Mouse (Mus musculus): Measurements from ENCODE around the gene Rasl10b.

Rasl10b gene

DNA sequence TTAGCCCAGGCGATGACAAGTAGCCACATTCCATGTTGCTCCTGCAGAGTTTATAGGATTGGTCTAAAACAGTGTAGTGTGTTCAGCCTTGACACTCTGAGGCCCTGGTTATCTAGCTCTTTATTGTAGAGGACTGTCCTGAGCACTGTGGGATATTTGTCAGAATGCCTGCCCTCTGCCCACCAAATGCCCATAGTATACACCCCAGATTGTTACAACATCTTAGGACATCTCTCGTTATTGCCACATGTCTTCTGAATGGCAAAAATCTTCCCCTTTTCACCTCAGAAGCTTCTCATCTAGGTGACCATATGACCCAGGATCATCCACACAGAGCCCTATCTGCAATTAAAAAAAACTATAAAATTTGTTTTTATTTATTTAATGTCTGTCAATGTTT lies 23.6 kb downstream of the Rasl10b start:
- no peak for DNase-seq (ENCODE audit: low spot score)

DNA sequence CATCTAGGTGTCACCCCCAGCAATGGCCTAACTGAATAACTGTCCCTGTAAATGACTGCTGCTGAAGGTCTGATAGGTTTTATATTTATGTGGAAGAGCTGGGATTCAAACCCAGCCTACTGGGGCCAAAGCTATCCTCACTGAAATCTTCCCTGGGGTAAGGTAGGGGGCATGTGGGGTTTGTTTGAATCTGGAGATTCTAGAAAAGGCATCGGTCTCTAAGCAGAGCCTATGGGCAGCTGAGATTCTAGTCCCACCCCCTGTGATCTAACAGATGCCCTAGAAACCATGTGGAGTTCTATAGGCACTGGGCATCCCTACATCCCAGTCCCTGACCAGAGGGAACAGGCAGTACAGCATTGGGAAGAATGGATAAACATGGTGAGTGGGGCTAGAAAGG lies 28.4 kb downstream of the Rasl10b start, which contains the start of gene 1700020L24Rik:
TSS of gene 1700020L24Rik (plus strand) at position 301 of the 400 bp plus-strand sequence.
- DNase-seq (ENCODE audit: low spot score) = no peak

DNA sequence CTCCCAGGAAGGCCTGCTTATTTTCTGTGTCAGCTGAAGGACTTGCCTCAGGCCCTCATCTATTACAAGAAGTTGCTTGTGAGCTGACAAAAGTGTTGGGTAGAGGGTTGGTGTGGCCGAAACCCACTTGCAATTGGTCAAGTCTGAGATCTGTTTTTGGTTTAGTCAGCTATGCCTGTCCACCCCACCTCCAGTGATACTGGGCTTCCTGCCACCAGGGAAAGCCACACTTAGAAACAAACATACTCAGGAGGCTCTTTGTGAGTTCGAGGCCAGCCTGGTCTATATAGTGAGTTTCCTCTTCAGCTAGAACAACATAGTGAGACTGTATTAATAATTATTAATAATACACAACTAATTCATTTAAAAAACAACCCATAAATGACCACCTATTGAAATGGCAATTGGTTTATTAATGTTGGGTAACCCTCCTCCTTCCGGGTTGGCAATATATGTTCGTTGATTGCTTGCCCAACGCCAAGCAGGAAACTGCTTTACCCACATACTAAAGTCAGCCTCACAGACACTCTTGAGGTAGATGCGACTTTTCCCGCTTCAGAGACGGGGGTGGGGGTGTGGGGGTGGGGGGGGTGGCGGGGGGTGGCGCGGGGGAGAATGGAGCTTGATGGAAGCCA lies 30.6 kb downstream of the Rasl10b start:
- no peak for DNase-seq (ENCODE audit: low spot score)

DNA sequence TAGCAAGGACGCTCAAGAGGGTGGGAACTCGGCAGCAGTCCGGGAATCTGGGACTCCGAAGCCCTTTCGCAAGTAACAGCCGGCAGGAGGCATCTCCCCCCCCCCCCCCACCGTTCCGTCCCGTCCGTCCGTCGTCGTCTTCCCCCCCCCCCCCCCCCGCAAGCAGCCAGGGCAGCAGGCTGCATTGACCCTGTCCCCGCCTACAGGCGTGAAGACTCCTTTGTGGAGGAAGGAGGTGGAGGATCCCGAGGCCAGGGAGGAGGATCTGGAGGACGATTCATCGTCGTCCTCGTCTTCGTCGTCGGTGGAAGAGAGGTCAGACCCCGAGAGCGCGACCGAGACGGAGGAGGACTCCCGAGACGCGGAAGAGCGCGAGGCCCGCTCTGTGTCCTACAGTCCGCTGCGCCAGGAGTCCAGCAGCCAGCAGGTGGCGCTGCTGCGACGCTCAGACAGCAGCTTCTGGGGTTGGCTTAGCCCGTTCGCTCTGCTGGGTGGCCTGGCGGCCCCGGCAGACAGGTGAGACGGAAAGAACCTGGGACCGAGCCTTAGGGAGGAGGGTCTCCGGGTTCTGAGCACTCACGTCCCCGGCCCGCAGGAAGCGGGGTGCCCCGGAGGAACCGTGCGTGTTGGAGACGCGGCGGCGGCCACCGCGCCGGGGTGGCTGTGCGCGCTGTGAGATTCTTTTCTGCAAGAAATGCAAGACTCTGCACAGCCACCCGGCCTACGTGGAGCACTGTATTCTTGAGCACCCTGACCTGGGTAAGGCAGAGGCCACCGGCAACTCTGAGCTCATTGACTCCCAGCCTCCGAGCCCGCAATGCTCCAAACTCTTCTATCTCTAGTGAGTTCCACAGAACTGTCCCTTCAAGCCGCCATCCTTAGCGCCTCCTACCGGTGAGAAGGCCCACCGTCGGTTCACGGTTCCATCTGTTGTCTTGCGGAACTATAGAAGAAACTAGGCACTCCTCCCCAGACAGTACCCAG lies 31.4 kb downstream of the Rasl10b start:
- no peak for DNase-seq (ENCODE audit: low spot score)

DNA sequence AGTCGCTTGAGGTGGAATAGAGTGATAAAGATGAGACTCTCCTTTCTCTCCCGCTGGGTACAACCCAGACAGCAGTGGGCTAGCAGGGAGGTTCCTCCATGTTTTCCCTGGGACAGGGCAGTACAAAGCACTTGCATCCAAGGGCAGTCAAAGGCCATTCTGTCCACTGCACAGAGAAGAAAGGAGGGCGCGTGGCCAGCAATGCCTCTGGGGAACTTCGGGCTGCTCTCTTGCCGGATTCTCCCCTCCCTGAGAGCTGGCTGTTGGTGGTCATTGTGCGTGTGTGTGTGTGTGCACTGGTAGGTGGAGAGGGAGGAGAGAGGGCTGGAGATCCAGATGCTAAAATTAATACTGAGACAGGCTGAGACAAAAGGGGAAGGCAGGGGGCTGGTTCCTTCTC lies 32.3 kb downstream of the Rasl10b start:
- DNase-seq (ENCODE audit: low spot score) = no peak

DNA sequence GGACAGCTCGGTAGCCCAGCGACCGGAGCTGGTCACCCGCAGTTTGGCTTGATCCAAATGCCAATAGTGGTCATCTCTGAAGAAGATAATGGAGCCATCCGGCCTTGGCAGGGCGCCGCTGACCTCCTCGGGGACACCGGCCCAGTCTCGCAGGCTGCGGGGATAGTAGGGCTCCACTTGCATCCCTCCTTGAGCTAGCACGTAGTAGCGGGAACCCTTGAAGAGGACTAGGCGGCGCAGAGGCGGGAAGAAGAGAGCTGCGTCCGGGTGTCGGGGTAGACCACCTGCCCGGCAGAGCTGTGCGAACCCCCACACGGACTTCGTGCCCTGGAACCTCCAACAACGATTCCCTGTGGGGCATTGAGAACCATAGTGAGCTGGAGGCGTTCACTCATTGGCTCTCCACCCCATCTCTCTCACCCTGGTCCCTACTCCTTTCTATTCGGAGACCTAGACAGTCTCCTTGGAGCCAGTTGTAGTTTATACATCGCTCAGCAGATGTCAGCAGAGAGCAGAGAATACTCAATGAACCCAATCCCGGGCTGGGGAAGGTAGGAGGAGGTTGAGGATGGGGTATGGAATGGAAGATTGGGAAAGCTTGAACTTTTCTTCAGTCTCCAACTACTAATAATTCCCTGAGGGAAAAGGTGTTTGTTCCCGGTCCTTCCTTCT lies 33.8 kb downstream of the Rasl10b start:
- DNase-seq (ENCODE audit: low spot score) = no peak

DNA sequence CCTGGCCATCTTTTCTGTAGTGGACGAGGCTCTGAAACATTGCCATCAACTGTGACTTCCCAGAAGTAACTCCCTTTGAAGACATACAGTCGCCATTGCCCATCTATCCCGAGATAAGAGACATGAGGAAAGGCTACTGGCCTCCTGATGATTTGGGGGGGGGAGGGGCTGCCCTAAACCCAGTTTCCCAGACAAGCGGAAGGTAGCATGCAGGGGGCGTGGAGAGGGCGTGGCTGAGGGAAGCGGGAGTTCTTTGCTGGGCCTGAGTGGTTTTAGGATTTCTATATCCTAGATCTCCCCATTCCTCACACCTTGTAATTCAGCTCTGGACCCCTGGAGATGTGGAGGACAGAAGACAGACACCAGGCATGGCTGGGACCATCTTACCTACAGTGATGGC lies 34.9 kb downstream of the Rasl10b start:
- no peak for DNase-seq (ENCODE audit: low spot score)

DNA sequence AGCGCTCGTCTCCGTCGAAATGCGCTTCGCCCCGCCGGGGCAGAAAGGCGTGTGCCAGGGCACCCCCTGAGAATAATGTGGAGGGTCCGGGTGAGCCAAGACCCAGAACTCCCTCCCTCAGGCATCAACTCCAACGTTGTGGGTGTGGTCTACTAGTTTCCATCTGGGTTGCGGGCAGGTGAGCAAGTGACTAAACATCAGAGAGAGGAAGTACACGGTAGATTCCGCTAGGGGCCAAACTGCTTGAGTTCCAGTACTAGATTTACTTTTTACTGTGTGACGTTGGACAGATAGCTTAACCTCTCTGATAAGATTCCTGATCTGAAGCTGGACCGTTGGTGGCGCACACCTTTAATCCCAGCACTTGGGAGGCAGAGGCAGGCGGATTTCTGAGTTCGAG lies 36.1 kb downstream of the Rasl10b start:
- DNase-seq (ENCODE audit: low spot score) = no peak

DNA sequence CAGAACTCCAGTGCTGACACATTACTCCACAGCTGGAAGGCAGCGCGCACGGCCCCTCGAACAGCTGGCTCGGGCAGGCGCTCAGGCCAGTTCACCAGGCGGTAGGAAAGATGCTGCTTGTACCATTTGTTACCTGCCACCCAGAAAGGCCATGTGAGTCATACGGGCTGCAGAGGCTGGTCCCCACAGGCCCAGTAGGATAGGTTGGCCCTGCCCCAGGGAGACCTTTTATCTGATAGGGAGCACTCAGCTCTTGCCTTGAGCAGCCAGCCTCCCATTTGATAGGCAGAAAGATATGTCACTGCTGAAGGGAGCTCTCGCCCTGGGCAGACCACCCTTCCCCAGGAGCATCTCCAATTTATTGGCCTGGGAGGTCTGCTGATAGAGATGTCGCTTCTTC lies 38.7 kb downstream of the Rasl10b start:
- DNase-seq (ENCODE audit: low spot score) = no peak

DNA sequence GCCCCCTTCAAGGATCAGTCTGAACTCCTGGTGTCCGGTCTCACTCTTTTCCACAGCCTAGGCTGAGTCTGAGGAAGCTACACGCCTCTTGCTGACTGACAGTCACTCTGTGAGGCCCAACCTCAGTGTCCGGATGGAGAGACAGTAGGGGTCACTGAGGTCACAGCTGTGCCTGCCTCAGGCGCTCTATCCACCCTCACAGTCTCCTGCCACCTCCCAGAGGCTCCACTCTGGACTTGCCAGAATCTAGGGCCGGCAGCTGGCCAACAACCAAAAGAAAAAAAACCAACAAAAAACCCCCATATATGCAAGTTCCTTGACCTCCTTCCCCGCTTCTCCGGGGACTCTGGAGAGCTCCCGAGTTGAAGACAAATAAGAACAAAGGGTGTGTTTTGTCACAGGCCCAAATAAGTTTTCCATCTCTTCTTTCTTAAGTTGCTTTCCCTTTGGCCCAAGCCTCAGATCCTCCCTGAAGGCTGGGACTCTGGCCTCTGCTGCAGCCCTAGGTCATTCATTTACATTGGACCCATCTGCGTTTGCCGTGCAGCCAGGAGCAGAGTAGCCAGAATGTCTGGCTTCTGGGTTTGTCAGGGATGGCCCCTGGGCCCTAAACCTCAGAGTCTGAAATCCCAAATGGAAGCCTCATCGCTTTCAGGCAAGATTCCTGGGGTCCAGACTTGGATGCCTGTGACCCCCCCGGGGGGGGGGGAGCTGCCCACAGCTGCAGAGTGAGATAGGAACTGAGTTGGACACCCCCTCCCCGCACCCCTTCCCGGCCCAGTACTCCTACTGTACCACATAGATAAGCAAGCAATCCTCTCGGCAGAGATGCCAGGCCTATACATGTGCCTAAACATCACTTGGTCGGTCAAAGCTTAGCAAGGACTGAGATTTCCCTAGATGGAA lies 39.3 kb downstream of the Rasl10b start:
- DNase-seq (ENCODE audit: low spot score) = no peak

DNA sequence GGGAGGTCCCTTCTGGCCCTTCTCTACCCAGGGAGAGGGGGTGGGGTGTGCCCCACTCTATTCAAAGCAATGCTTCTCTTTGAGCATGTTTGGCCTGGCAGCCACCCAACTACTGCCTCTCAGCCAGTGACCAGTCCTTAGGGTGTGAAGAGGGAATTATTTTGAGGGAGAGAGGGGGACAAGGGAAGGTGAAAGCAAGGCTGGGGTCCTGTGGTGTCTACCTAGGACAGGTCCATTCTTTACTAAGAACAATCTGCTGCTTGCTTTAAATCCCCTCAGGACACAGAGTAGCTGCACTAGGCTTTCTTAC lies 39.9 kb downstream of the Rasl10b start:
- DNase-seq (ENCODE audit: low spot score) = no peak

DNA sequence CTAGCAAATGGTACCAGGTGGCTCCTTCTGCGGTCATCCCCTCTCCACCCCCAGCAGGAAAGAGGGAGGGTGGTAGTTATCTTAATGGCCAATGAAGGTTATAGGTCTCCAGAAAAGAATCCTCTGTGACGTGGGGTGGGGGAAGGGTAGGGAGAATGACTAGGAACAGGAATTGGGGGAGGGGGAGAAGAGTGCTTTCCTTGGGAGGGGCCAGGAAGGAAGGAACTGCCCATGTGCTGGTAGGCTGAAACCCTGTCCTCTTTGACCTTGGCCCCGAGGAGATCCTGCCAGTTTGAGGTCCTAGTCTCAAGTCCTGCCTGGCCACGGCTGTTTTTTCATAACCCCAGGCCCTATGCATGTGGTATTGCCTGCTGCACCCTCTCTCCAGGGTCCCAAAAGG lies 40.4 kb downstream of the Rasl10b start:
- no peak for DNase-seq (ENCODE audit: low spot score)

DNA sequence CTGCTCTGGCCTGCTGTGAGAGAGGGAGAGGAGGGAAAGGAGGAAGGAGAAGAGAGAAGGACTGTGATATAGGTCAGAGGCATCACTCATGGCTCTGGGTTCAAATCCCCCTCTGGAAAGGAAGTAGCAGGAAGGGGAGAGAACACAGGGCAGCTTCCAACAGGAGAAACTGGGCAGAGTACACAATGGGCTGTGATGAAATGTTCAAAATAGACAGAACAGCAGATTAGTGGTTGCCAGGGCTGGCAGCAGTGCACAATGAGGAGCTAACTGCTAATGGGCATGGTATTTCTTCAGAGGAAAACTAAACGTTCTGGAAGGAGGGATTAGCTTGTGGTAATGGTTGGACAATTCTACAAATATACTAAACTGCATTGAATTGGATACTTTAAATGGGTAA lies 41.6 kb downstream of the Rasl10b start:
- no peak for DNase-seq (ENCODE audit: low spot score)

DNA sequence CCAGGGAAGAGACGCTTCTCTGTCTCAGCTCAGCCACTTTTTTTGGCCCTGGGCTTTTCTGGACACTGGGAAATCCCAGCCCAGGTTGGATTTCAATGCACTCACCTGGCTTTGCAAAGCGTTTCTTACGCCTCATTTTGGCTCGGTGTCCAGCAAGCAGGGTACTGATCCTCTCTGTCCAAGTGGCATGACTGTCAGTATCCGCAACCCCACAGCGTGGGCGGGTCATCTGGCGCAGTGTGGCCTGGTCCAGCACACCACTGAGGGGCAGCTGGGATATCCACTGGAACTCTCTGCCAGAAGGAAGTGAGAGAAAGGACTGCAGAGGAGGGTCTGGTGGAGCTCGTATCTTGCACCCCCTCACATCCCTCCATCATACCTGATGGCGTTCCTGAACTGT lies 42.3 kb downstream of the Rasl10b start:
- no peak for DNase-seq (ENCODE audit: low spot score)

DNA sequence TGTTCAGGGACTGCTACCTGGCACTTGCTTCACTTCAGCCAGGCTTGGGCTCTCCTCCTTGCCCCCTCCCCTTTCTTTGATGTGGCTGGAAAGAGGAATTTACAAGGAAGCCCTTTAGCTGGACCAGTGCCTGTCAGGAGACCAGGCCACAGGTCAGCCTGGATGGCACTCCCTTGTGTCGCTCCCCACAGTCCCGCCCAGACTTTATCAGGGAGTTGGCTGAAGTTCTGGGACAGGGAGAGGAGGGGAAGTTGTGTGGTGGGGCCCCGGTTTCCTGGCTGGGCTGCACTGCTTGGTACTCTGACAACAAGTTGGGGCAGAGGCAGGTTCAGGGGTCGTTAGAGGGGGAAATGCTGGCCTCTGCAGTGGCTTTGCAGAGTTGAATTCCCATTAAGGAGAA lies 45.6 kb downstream of the Rasl10b start:
- no peak for DNase-seq (ENCODE audit: low spot score)

DNA sequence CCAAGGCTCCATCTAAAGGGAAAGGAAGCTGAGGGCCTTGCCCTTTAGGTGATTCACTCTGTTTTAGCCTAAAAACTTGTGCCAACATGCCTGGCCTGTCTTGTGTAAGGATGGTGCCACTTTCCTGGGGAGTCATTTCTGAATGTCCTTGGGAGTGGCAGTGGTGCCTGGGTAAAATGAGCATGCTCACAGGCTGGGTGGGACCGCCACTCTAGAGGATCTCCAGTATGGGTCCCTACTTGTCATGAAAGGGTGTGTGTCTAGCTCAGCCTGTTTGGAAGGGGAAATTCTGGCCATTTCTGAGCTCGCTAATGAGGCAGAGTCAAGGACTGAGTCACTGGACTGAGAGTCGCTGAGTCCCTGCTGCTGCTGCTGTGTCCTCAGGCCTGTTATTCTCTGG lies 46.7 kb downstream of the Rasl10b start:
- DNase-seq (ENCODE audit: low spot score) = no peak

DNA sequence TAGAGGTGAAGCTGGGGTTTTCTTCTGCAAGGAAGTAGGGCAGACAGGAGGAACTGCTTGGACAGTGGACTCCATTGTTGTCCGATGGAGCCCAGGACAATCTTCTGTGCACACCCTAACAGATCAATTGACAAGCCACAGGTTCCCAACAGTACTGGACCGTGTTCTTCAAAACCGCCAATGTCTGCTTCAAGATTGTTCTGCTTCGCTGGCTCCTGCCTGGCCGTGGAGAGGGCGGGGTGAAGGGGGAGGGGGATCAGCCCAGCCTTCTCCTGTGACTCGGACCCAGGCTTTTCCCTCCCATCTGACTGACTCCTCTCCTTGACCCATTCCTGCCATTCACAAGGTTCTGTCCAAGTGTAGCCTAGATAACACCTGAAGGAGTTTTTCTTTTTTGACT lies 48.3 kb downstream of the Rasl10b start:
- DNase-seq (ENCODE audit: low spot score) = no peak

DNA sequence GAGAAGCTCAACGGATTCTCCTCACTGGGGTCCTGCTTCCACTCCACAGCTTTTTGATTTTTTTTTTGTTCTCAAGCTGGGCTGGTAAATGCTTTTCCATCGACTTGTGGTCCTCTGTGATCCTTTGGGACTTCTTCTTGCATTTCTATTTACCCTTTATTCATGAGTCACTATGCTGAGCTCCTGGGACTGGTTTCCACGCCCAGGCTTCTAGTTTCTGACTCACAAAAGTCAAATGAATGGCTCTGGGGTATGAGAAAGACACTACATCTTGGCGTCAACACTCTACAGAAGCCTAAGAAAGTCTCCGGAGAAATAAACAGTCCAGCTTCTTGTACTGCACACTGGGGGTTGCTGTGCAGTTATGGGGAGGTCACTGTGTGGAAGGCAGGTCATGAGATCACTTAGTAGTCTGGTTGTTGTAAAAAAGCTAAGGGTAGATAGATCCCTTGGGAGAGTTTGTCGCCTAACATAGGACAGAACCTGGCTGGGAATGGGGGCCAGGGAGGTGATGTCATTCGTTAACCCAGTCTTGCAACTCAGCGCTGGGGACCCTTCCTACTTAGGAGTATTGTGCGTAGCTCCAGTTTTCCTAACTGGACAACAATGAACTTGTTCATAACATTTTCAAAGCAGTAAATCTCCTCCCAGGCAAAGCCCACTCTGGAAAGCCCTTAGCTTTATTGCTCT lies 49.1 kb downstream of the Rasl10b start:
- DNase-seq (ENCODE audit: low spot score) = no peak

DNA sequence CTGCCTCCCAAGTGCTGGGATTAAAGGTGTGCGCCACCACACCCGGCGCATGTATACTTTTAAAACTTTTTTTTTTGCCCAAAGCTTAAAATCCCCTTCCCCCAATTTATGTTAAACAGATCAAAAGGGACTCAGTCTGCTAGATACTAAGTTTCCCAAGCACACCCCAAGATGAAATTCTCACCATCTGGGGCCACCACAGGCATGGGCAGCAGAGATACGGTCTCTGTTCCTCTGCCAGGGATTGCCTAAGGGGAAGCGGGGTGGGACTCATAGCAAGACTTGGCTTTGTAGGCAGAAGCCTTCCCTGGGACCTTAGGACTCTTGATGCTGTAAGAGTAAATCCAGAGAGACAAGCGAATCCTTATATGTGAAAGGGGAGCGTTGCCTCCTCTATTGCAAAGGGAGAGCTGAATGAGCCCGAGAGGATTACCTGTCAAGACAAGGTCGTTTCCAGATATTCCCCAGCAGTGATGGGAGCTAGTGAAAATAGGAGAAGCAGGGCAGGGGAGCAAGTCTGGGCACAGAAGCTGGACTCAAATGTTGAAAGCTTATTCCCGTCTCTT lies 52.6 kb downstream of the Rasl10b start:
- DNase-seq (ENCODE audit: low spot score) = no peak

DNA sequence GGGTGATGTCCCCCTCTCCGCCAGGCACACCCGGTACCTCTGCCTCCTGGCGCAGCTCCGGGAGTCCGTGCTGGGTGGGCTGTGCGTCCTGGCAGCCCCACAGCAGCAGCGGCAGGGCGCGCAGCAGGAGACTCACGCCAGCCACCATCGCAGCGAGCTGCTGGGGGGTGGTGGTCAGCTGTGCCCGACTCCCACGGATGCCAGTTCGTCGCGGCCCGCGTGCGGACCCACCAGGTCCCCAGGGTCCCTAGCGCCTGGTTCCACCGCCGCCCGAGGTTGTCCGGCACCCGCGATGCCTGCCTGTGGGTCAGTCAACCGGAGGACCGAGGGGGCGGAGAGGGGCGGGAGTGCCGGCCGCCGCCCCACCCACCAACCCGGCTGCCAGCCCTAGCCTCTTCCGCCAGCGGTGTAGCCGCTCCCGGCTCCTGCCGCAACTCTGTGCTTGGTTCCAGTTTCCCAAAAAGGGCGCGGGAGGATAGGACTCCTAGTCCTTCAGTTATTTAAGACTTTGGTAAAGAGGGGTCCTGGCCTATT lies 53.8 kb downstream of the Rasl10b start, which contains the start of gene Mmp28:
TSS of gene Mmp28 (minus strand) at position 361 of the 534 bp plus-strand sequence.
- no peak for DNase-seq (ENCODE audit: low spot score)

DNA sequence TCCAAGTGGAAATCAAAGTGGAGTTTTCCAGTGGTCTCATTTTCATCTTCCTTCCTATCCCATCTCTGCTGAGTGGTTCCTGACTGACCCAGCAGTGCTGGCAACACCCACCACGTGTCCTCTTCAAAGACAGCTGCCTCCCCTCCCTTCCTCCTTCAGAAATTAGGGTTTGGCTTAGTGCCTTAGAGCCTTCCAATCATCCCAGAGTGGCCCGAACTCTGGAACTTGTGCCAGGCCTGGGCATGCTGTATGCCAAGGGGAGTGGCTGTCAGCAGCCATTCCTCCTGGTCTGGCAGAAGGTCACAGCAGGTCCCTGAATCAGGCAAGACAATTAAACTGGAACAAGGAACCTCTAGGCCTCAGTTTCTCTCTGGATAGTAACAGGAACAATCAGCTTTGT lies 57.0 kb downstream of the Rasl10b start:
- DNase-seq (ENCODE audit: low spot score) = no peak
